Mouse (Mus musculus) bone marrow, adult 2 months (tissue): ENCODE measurements around the gene Apbb1ip.

Experiments
- CTCF ChIP-seq: fragments of 200-500 bp; IDR thresholded peaks from 2 replicates; pipeline ENCODE4 v1.5.1; 2011; ENCODE audit warnings: low read length, control low read depth; ENCODE audit not compliant: control insufficient read depth, insufficient read depth
- POLR2A ChIP-seq: fragments of 200-500 bp; IDR thresholded peaks from 2 replicates; pipeline ENCODE4 v1.6.1; 2011; ENCODE audit warnings: low read depth, mild to moderate bottlenecking, control low read depth, low read length, borderline replicate concordance; ENCODE audit not compliant: control insufficient read depth

DNA sequence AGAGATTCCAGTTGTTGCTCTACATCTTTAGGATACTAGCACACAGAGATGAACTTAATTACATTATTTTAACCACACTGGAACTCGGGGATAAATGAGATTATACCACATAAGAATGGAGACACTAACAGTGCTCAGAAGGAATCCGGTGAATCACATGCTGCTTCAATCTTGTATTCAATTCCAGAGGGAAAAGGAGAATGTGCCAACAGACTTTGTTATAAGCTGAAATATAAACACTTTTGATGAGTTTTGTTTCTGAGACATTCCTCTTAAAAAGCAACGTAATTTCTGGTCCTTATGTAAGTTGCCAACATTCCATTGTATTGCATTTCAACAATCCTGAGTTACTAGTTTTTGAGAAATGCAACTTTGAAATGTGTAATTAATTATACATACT lies 1.8 kb downstream of the Apbb1ip start:
- no peak for TF ChIP-seq CTCF
- no peak for TF ChIP-seq POLR2A
